Mouse (Mus musculus) cerebellum, adult 2 months (tissue): ENCODE measurements around the gene Gria1.

ENCODE experiments used
- CTCF ChIP-seq: fragments of 200-500 bp; IDR thresholded peaks from 2 replicates; pipeline ENCODE4 v1.5.1; 2011; ENCODE audit warnings: low read depth, mild to moderate bottlenecking, control low read depth, low read length, moderate library complexity, borderline replicate concordance; ENCODE audit not compliant: insufficient read depth
- POLR2A ChIP-seq: fragments of 200-500 bp; IDR thresholded peaks from 2 replicates; pipeline ENCODE4 v1.6.1; 2011; ENCODE audit warnings: low read length, control low read depth, borderline replicate concordance; ENCODE audit not compliant: insufficient read depth

DNA sequence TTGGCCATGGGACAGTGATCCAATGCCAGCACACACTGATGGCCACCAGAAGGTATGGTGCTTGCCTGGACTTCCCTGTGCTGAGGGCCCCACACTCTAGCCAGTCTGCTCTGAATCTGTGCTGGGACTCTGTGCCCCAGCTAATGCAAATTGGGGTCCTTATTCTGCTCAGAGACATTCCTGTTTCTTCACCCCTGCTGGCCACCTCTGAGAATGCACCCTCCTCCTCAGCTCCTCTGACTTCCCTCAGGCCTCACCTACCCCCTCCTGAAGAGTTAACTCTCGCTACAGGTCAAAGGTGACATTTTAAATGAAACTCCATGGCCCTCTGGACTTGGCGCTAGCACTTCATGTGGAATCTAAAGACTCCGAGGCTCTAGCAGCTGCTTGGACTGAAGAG lies 165.4 kb downstream of the Gria1 start:
- TF ChIP-seq CTCF, result no peak
- TF ChIP-seq POLR2A, result no peak
